Mouse (Mus musculus) kidney, postnatal 0 days (tissue): Measurements from ENCODE around the gene Bad. TPM values are rescaled to one million over a fixed set of nuclear protein-coding genes. Genes with fewer than 3 reads are reported as not detected.
A peak's percentile ranks its signal among the peaks of the same experiment; 100 is the strongest.

Experiments used
- ATAC-seq: fragments of 200-750 bp; cut with Nextera tagmentation; replicated peaks from 2 replicates; pipeline ENCODE4 v1.8.0; 2017; ENCODE audit warnings: low read depth, moderate number of reproducible peaks, moderate TSS enrichment, moderate library complexity; ENCODE audit not compliant: low FRiP score
- DNase-seq: peaks from one replicate; pipeline ENCODE4 v3.0.0-alpha.2; 2016; ENCODE audit warnings: low spot score
- H3K27ac ChIP-seq: fragments of 300-500 bp; sonication (generic); 2 replicates; pipeline ENCODE4 v1.5.1; 2014; ENCODE audit warnings: mild to moderate bottlenecking
- H3K27me3 ChIP-seq: fragments of 300-500 bp; sonication (generic); 2 replicates; pipeline ENCODE4 v1.6.1; 2014; ENCODE audit warnings: low read length, mixed read lengths; ENCODE audit not compliant: insufficient read depth
- H3K36me3 ChIP-seq: fragments of 300-500 bp; sonication (generic); 2 replicates; pipeline ENCODE4 v1.6.1; 2014; ENCODE audit warnings: low read length, mixed read lengths; ENCODE audit not compliant: insufficient read depth
- H3K4me1 ChIP-seq: fragments of 300-500 bp; sonication (generic); replicated peaks from 2 replicates; pipeline ENCODE4 v1.6.1; 2014; ENCODE audit warnings: antibody characterized with exemption, low read length, mixed read lengths; ENCODE audit not compliant: insufficient read depth
- H3K4me2 ChIP-seq: fragments of 300-500 bp; sonication (generic); 2 replicates; pipeline ENCODE4 v1.6.1; 2014; ENCODE audit warnings: mild to moderate bottlenecking, low read length, moderate library complexity, mixed read lengths
- H3K4me3 ChIP-seq: fragments of 300-500 bp; sonication (generic); replicated peaks from 2 replicates; pipeline ENCODE4 v1.5.1; 2014; ENCODE audit warnings: low read depth, low read length
- H3K9ac ChIP-seq: fragments of 300-500 bp; sonication (generic); 2 replicates; pipeline ENCODE4 v1.6.1; 2014; ENCODE audit warnings: low read depth, low read length
- H3K9me3 ChIP-seq: fragments of 300-500 bp; sonication (generic); replicated peaks from 2 replicates; pipeline ENCODE4 v1.6.1; 2016; ENCODE audit warnings: low read length, inconsistent platforms, mixed read lengths
- CTCF ChIP-seq: IDR thresholded peaks from 2 replicates; pipeline ENCODE4 v1.5.1; 2016; ENCODE audit warnings: antibody characterized with exemption, low read depth, mild to moderate bottlenecking, moderate library complexity
- WGBS: fragments of 180-500 bp; shearing (Covaris S2); extraction: QIAGEN DNeasy Blood & Tissue Kit; methylation state at CpG from one replicate; pipeline ENCODE4 v1.1.7; 2014; 5-methylcytosine and 5-hydroxymethylcytosine counted together
- microRNA-seq: library from miRNA; unstranded; fragments of <30 nt; microRNA quantifications from one replicate; pipeline ENCODE4, GENCODE M21; 2016
- polyA plus RNA-seq: library from polyadenylated mRNA; unstranded; fragments of >200 nt; fragmentation: Nextera tagmentation; extraction: Ambion mirVana; gene quantifications from 2 replicates; pipeline ENCODE4 v1.2.1, GENCODE M21; 2015

Bad gene
- polyA plus RNA-seq, 1 experiment from 2014 or later: 75.8 TPM

- whole genome bisulfite sequencing: 64% methylated on average over 8 of the region's 8 CpGs
- H3K27me3 ChIP-seq: no peaks in the 10 kb centered on the region
- no peaks in the 10 kb centered on the region for H3K9me3 ChIP-seq
- H3K4me2 ChIP-seq: peak overlapping the region; percentile 90
- H3K4me3 ChIP-seq: 0 out of 2 replicates have a peak overlapping the region, but pooled peaks have one; percentile 3
- H3K9ac ChIP-seq: no peak overlapping the region
- H3K27ac ChIP-seq: no peak overlapping the region
- peaks cover 31% of the 10 kb centered on the region for H3K4me1 ChIP-seq
- DNase-seq: no peak
- no peak for TF ChIP-seq CTCF
- peaks cover 7% of the 10 kb centered on the region; the same call in 1 of the 2 replicates for H3K36me3 ChIP-seq
- ATAC-seq: no peak
Observed at GRCm38 (mm10) chr19:6994489-6994888, 52.8 kb downstream of the Bad start.

GRCm38 (mm10) chr19:6995255-6995991, 53.8 kb downstream of the Bad start:
- DNase-seq: no peak
- Histone ChIP-seq H3K4me1 (peaks cover 31% of the 10 kb centered on the region), H3K9ac (peak overlapping the region; percentile 70), H3K27me3 (no peaks in the 10 kb centered on the region), H3K36me3 (peaks cover 11% of the 10 kb centered on the region; the same call in 1 of the 2 replicates), H3K4me3 (peak overlapping the region; percentile 56), H3K9me3 (no peaks in the 10 kb centered on the region), H3K27ac (peak overlapping the region; percentile 50), H3K4me2 (peak overlapping the region; percentile 90)
- WGBS: 43% methylated on average over 21 of the region's 21 CpGs
- no peak for ATAC-seq
- peak; percentile 17; the same call in 1 of the 2 replicates for TF ChIP-seq CTCF

- peak within 1 kb of the TSS; percentile 84 for H3K27ac ChIP-seq
- ATAC-seq: peak; percentile 71
- peaks cover 11% of the 10 kb centered on the region; the same call in 1 of the 2 replicates for H3K36me3 ChIP-seq
- TF ChIP-seq CTCF: no peak
- H3K9ac ChIP-seq: peak within 1 kb of the TSS; percentile 70
- H3K4me2 ChIP-seq: peak within 1 kb of the TSS; percentile 90
- peak; percentile 96 for DNase-seq
- under 1% methylated on average over 24 of the region's 24 CpGs for WGBS
- no peaks in the 10 kb centered on the region for H3K27me3 ChIP-seq
- H3K4me3 ChIP-seq: peak within 1 kb of the TSS; percentile 56
- peaks cover 31% of the 10 kb centered on the region for H3K4me1 ChIP-seq
- no peaks in the 10 kb centered on the region for H3K9me3 ChIP-seq
Observed at GRCm38 (mm10) chr19:6996006-6996405, 54.3 kb downstream of the Bad start, which contains the start of the genes Nudt22 and Trpt1. Gene Nudt22, minus strand, starts transcription at chr19:6996117. Gene Trpt1, plus strand, starts transcription at chr19:6996131.

GRCm38 (mm10) chr19:6997721-6998290, 56.1 kb downstream of the Bad start:
- ATAC-seq (no peak), DNase-seq (no peak)
- Histone ChIP-seq H3K36me3 (peaks cover 11% of the 10 kb centered on the region; the same call in 1 of the 2 replicates), H3K4me1 (peaks cover 24% of the 10 kb centered on the region), H3K4me3 (no peak overlapping the region), H3K9me3 (no peaks in the 10 kb centered on the region), H3K27ac (no peak overlapping the region), H3K27me3 (no peaks in the 10 kb centered on the region), H3K4me2 (no peak overlapping the region), H3K9ac (peak overlapping the region; percentile 27; the same call in 1 of the 2 replicates)
- WGBS: 88% methylated on average over 9 of the region's 9 CpGs
- TF ChIP-seq CTCF: no peak

- H3K27me3 ChIP-seq: no peaks in the 10 kb centered on the region
- no peak overlapping the region for H3K4me3 ChIP-seq
- DNase-seq (no peak), ATAC-seq (no peak)
- TF ChIP-seq CTCF: no peak
- H3K9me3 ChIP-seq: no peaks in the 10 kb centered on the region
- peaks cover 19% of the 10 kb centered on the region for H3K4me1 ChIP-seq
- no peak overlapping the region for H3K27ac ChIP-seq
- H3K36me3 ChIP-seq: peaks cover 11% of the 10 kb centered on the region; the same call in 1 of the 2 replicates
- no peak overlapping the region for H3K9ac ChIP-seq
- WGBS: 95% methylated on average over 19 of the region's 19 CpGs
- no peak overlapping the region for H3K4me2 ChIP-seq
Observed at GRCm38 (mm10) chr19:6999360-7000063, 57.9 kb downstream of the Bad start.

Small RNA genes lying within 50 kb of the gene (microRNA-seq; reads per million reads assigned to microRNA genes)
- 0.80 reads per million for gene Mir6990

Other genes with a start within 250 kb of the Bad start
- 19.6 TPM in 2 replicates for gene Rps6ka4, start 101.2 kb upstream of the Bad start, polyA plus RNA-seq
- 0.73 and 0.87 TPM in 2 replicates for gene Ccdc88b, start 83.7 kb upstream of the Bad start, polyA plus RNA-seq
- 137 and 142 TPM in 2 replicates for gene Trmt112, start 32.2 kb upstream of the Bad start, polyA plus RNA-seq
- 822 and 884 TPM in 2 replicates for gene Prdx5, start 31.8 kb upstream of the Bad start, polyA plus RNA-seq
- 22.7 and 23.0 TPM in 2 replicates for gene Esrra, start 20.0 kb upstream of the Bad start, polyA plus RNA-seq
- gene Catsperz, start 16.5 kb upstream of the Bad start, polyA plus RNA-seq: 3.9 and 4.0 TPM in 2 replicates
- gene Kcnk4, start 7.3 kb upstream of the Bad start, polyA plus RNA-seq: 0.46 and 0.69 TPM in 2 replicates
- 32.6 and 33.1 TPM in 2 replicates for gene Gpr137, start 619 bp downstream of the Bad start, polyA plus RNA-seq
- 144 and 174 TPM in 2 replicates for gene Ppp1r14b, start 33.1 kb downstream of the Bad start, polyA plus RNA-seq
- 24.6 and 28.5 TPM in 2 replicates for gene Plcb3, start 34.6 kb downstream of the Bad start, polyA plus RNA-seq
- 128 and 129 TPM in 2 replicates for gene Fkbp2, start 38.6 kb downstream of the Bad start, polyA plus RNA-seq
- gene Vegfb, start 45.8 kb downstream of the Bad start, polyA plus RNA-seq: 52.8 and 56.6 TPM in 2 replicates
- gene Dnajc4, start 50.7 kb downstream of the Bad start, polyA plus RNA-seq: 30.7 and 32.1 TPM in 2 replicates
- gene Nudt22, start 54.3 kb downstream of the Bad start, polyA plus RNA-seq: 39.0 and 40.8 TPM in 2 replicates
- 14.5 and 14.7 TPM in 2 replicates for gene Trpt1, start 54.3 kb downstream of the Bad start, polyA plus RNA-seq
- 3.5 and 4.3 TPM in 2 replicates for gene Fermt3, start 77.6 kb downstream of the Bad start, polyA plus RNA-seq
- 131 and 149 TPM in 2 replicates for gene Stip1, start 98.1 kb downstream of the Bad start, polyA plus RNA-seq
- 28.0 and 35.5 TPM in 2 replicates for gene Macrod1, start 114.9 kb downstream of the Bad start, polyA plus RNA-seq
- 4.8 and 5.1 TPM in 2 replicates for gene Flrt1, start 163.9 kb downstream of the Bad start, polyA plus RNA-seq